Mouse (Mus musculus) right cerebral cortex, adult 2 months (tissue): ENCODE measurements at regions not wholly inside any gene's neighbourhood (a gene's known extent, or its start where the extent isn't known, plus 50 kb on each side); places are given as distances from the start of the nearest gene placed in this dataset.

Experiments
- DNase-seq, 2 experiments: peaks; one replicate each; pipeline ENCODE4 v3.0.0; 2021 to 2022; ENCODE audit warnings: low spot score in 2 of 2

- peak in 1 of 2 experiments; percentile 4 for DNase-seq
Measured at GRCm38 (mm10) chr17:22795213-22795612, 71.7 kb downstream of the Zfp945 start.

DNA sequence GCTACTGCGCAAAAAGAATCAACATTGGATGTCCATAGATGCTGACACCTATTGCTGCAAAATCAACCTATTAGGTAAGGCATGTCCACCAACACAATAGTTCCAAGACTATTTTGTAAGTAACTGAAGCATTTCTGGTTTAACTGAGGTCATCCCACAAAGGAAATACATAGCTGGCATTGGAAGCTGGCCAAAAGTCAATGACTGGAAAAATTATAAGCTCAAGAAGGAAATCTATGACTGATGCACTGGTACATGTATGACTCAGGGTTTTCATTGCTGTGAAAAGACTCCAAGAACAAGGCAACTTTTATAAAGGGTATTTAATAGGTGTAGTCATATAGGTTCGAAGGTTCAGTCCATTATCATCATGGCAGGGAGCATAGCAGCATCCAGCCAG is 82.5 kb downstream of the Zfp945 start:
- DNase-seq: no peak

DNA sequence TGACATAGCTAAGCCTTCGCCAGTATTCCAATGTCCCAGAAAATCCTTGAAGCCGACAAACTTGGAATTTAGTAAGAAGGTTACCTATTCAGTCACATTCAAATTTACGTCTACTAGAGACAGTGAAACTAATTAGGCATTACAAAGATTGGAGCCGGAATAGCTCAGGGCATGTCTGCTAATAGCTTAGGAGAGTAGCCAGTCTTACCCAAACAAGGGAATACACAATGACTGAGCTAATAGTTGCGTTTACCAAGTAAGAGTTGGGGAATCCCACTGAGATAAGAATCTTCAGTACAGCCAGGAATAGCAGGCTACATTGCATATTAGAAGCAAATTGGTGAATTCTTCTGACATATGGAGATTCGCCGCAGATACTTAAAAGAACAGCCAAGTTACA is 121.2 kb downstream of the Zfp945 start:
- DNase-seq: no peak

DNA sequence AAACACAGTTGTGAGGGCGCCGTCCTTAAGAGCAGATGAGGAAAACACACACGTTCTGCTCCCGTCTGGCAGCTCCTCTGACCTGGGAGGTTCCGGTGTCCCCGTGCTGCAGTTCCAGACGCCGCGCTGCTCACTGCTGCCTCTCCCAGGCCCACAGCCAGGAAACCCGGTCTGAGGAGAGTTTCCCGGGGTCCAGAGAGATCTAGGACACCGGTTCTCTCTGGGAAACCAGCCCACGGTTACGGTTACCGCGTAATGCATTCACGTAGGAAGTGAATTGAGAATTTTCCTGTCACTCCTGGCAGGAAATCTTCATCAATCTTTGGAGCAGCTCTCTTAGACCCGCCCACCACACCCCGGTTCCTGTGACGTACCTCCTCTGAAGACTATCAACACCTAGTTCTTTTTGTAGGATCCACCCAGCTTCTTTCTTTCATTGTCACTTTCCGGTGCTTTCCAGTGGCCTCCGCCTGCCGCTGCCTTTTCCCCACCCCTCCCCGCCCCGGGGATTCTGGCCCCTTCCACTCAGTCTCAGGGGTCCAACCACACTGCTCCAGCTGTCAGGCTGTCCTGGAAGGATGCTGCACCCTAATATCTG is 127.3 kb downstream of the Zfp945 start:
- peak; percentile 63 to 75 for DNase-seq

DNA sequence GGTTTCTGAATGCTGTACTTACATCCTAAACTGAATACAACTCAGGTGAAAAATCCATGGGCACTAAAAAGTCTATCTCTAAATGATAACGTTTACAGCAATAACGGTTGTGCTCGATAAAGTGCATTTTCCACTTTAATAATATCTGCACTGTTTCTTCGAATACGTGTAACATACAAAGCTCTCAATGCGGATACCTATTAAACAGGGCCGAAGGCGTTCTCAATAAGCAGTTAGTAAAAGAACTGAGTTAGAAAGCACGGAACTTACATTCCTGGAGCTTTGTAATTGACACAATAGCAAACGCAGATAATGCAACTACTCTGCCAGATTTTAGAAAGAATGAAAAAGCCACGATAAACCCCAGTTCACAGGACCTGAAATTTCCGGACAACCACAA is 127.8 kb downstream of the Zfp945 start:
- DNase-seq: no peak

GRCm38 (mm10) chr17:22736360-22736759 is 130.6 kb downstream of the Zfp945 start:
- DNase-seq: peak in 1 of 2 experiments; percentile 11
